Mouse (Mus musculus) hindbrain, embryonic 13.5 days (tissue): ENCODE data around the gene Tnf. TPM values are rescaled to one million over a fixed set of nuclear protein-coding genes. Genes with fewer than 3 reads are reported as not detected.

ENCODE experiments used
- ATAC-seq: fragments of 200-750 bp; cut with Nextera tagmentation; 2 replicates; pipeline ENCODE4 v1.8.0; 2017; ENCODE audit warnings: moderate TSS enrichment; ENCODE audit not compliant: low FRiP score
- H3K27ac ChIP-seq: fragments of 300-500 bp; sonication (generic); 2 replicates; pipeline ENCODE4 v1.5.1; 2015; ENCODE audit warnings: inconsistent platforms, mild to moderate bottlenecking, moderate library complexity
- H3K27me3 ChIP-seq: fragments of 300-500 bp; sonication (generic); 2 replicates; pipeline ENCODE4 v1.6.1; 2015; ENCODE audit warnings: mild to moderate bottlenecking, inconsistent platforms
- H3K36me3 ChIP-seq: fragments of 300-500 bp; sonication (generic); 2 replicates; pipeline ENCODE4 v1.6.1; 2015; ENCODE audit warnings: mild to moderate bottlenecking, inconsistent platforms
- H3K4me1 ChIP-seq: fragments of 300-500 bp; sonication (generic); replicated peaks from 2 replicates; pipeline ENCODE4 v1.6.1; 2015; ENCODE audit warnings: inconsistent platforms
- H3K4me2 ChIP-seq: fragments of 300-500 bp; sonication (generic); 2 replicates; pipeline ENCODE4 v1.6.1; 2015; ENCODE audit warnings: inconsistent platforms, mild to moderate bottlenecking, moderate library complexity
- H3K4me3 ChIP-seq: fragments of 300-500 bp; sonication (generic); 2 replicates; pipeline ENCODE4 v1.5.1; 2015; ENCODE audit warnings: mild to moderate bottlenecking, inconsistent platforms
- H3K9ac ChIP-seq: fragments of 300-500 bp; sonication (generic); 2 replicates; pipeline ENCODE4 v1.6.1; 2015; ENCODE audit warnings: mild to moderate bottlenecking, inconsistent platforms
- H3K9me3 ChIP-seq: fragments of 300-500 bp; sonication (generic); 2 replicates; pipeline ENCODE4 v1.6.1; 2016; ENCODE audit warnings: inconsistent platforms
- WGBS: fragments of 180-500 bp; shearing (Covaris S2); methylation state at CpG from one replicate; pipeline ENCODE4 v1.1.7; 2015; 5-methylcytosine and 5-hydroxymethylcytosine counted together
- polyA plus RNA-seq: library from polyadenylated mRNA; unstranded; fragments of >200 nt; fragmentation: Nextera tagmentation; extraction: Ambion mirVana; gene quantifications from 2 replicates; pipeline ENCODE4 v1.2.1, GENCODE M21; 2015

The Tnf gene
- polyA plus RNA-seq, result not detected in 2 replicates

- WGBS, result 52% methylated on average over 13 of the region's 13 CpGs
- no peak within 1 kb of the TSS for H3K4me3 ChIP-seq
- H3K27ac ChIP-seq, result no peak within 1 kb of the TSS
- no peak within 1 kb of the TSS for H3K4me2 ChIP-seq
- peaks cover 76% of the 10 kb centered on the region for H3K27me3 ChIP-seq
- H3K4me1 ChIP-seq, result 0 out of 2 replicates have a peak, but pooled peaks cover 4% of the 10 kb centered on the region
- no peak within 1 kb of the TSS for H3K9ac ChIP-seq
- H3K36me3 ChIP-seq, result no peaks in the 10 kb centered on the region
- no peaks in the 10 kb centered on the region for H3K9me3 ChIP-seq
- no peak for ATAC-seq
These were observed at the start of gene Tnf for GRCm38 (mm10) chr17:35201787-35202186. Tnf (minus strand) TSS chr17:35202007.

DNA sequence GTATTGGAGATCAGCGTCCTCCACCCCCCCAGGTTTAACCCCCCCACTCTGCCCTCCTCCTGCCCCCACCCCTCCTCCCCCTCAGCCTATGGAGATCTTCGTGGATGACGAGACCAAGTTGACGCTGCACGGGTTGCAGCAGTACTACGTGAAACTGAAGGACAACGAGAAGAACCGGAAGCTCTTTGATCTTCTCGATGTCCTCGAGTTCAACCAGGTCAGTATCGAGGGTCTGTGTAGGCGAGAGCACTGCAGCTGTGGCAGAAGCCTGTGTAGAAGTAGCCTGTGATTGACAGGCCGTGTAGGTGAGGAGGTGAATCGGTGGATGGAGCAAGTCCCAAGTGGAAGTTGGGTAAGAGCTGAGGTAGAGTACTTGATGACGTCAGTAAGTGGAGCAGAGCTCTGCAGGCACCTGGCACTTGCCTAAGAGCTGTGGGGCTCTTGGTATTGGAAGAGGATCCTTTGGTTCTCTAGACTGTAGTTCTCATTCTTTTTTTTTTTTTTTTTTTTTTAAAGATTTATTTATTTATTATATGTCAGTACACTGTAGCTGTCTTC is 49.4 kb upstream of the Tnf start:
- 87% methylated on average over 15 of the region's 15 CpGs for WGBS
- Histone ChIP-seq H3K4me2 (no peak overlapping the region), H3K4me3 (no peak overlapping the region), H3K27me3 (no peaks in the 10 kb centered on the region), H3K27ac (no peak overlapping the region), H3K36me3 (peaks cover 84% of the 10 kb centered on the region), H3K9ac (no peak overlapping the region), H3K4me1 (peaks cover 16% of the 10 kb centered on the region), H3K9me3 (no peaks in the 10 kb centered on the region)
- ATAC-seq, result no peak

- 91% methylated on average over 3 of the region's 3 CpGs for WGBS
- no peak overlapping the region for H3K9ac ChIP-seq
- H3K4me3 ChIP-seq, result no peak overlapping the region
- H3K4me1 ChIP-seq, result peaks cover 23% of the 10 kb centered on the region
- no peak overlapping the region for H3K4me2 ChIP-seq
- H3K36me3 ChIP-seq, result peaks cover 91% of the 10 kb centered on the region
- ATAC-seq, result no peak
- H3K27me3 ChIP-seq, result no peaks in the 10 kb centered on the region
- H3K27ac ChIP-seq, result no peak overlapping the region
- no peaks in the 10 kb centered on the region for H3K9me3 ChIP-seq
These were observed 48.7 kb upstream of the Tnf start for GRCm38 (mm10) chr17:35250348-35251120.

GRCm38 (mm10) chr17:35249451-35250197 is 47.8 kb upstream of the Tnf start:
- Histone ChIP-seq H3K36me3 (peaks cover 99% of the 10 kb centered on the region), H3K9ac (no peak overlapping the region), H3K27me3 (no peaks in the 10 kb centered on the region), H3K9me3 (no peaks in the 10 kb centered on the region), H3K4me1 (peaks cover 32% of the 10 kb centered on the region), H3K4me2 (no peak overlapping the region), H3K4me3 (no peak overlapping the region), H3K27ac (peak overlapping the region; percentile 20; the same call in 1 of the 2 replicates)
- 87% methylated on average over 19 of the region's 19 CpGs for WGBS
- no peak for ATAC-seq

- Histone ChIP-seq H3K4me3 (no peak overlapping the region), H3K36me3 (peaks cover 99% of the 10 kb centered on the region), H3K27ac (0 out of 2 replicates have a peak overlapping the region, but pooled peaks have one; percentile 20), H3K27me3 (no peaks in the 10 kb centered on the region), H3K4me2 (no peak overlapping the region), H3K9me3 (no peaks in the 10 kb centered on the region), H3K9ac (no peak overlapping the region), H3K4me1 (peaks cover 39% of the 10 kb centered on the region)
- no peak for ATAC-seq
- WGBS, result 89% methylated on average over 14 of the region's 14 CpGs
These were observed 47.2 kb upstream of the Tnf start for GRCm38 (mm10) chr17:35248986-35249385.

DNA sequence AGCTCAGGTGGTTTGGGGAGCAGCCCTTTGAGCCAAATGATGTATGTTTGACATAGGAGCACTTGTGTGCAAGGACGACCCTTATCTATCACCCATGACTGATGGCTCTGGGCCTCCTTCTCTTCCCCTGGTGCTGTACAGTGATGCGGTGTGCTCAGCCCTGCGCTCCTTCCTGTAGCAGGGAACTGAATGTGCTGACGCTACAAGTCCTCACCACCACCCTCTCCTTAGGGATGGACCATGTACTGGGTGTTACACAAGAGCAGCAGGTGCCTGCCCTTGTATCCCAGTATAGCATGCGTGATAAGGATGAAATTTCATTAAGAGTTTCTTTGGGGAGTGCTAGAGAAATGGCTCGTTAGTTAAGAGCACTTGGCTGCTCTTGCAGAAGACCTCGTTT is 45.3 kb upstream of the Tnf start:
- Histone ChIP-seq H3K27me3 (no peaks in the 10 kb centered on the region), H3K9ac (no peak overlapping the region), H3K9me3 (no peaks in the 10 kb centered on the region), H3K36me3 (peaks cover 89% of the 10 kb centered on the region), H3K27ac (no peak overlapping the region), H3K4me3 (no peak overlapping the region), H3K4me1 (peaks cover 49% of the 10 kb centered on the region), H3K4me2 (no peak overlapping the region)
- 81% methylated on average over 7 of the region's 7 CpGs for WGBS
- ATAC-seq, result no peak

- Histone ChIP-seq H3K36me3 (peaks cover 78% of the 10 kb centered on the region), H3K27me3 (no peaks in the 10 kb centered on the region), H3K9me3 (no peaks in the 10 kb centered on the region), H3K9ac (peak overlapping the region; percentile 99), H3K4me1 (peaks cover 49% of the 10 kb centered on the region), H3K4me2 (peak overlapping the region; percentile 92), H3K27ac (0 out of 2 replicates have a peak overlapping the region, but pooled peaks have one; percentile 19), H3K4me3 (peak overlapping the region; percentile 75)
- whole genome bisulfite sequencing, result 84% methylated on average over 15 of the region's 15 CpGs
- no peak for ATAC-seq
These were observed 44.2 kb upstream of the Tnf start for GRCm38 (mm10) chr17:35245731-35246623.

GRCm38 (mm10) chr17:35244999-35245398 is 43.2 kb upstream of the Tnf start:
- ATAC-seq, result no peak
- Histone ChIP-seq H3K4me1 (peaks cover 58% of the 10 kb centered on the region), H3K27ac (no peak overlapping the region), H3K36me3 (peaks cover 68% of the 10 kb centered on the region), H3K27me3 (no peaks in the 10 kb centered on the region), H3K4me3 (peak overlapping the region; percentile 75), H3K9ac (peak overlapping the region; percentile 99), H3K4me2 (peak overlapping the region; percentile 92), H3K9me3 (no peaks in the 10 kb centered on the region)
- WGBS, result 80% methylated on average over 2 of the region's 2 CpGs

DNA sequence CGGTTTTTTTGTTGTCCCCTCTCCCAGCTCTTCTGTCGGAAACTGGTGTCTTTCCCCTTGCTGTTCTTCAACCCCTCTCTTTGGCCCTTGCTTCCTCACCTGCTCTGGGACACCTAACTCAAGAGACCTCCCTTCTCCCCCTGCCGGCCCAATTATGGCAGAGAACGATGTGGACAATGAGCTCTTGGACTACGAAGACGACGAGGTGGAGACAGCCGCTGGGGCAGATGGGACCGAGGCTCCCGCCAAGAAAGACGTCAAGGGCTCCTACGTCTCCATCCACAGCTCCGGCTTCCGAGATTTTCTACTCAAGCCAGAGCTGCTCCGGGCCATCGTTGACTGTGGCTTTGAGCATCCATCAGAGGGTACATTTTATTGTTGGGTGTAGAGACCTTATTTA is 41.3 kb upstream of the Tnf start:
- Histone ChIP-seq H3K9me3 (no peaks in the 10 kb centered on the region), H3K36me3 (peaks cover 49% of the 10 kb centered on the region), H3K27ac (peak overlapping the region; percentile 97), H3K4me3 (peak overlapping the region; percentile 75), H3K4me1 (peaks cover 60% of the 10 kb centered on the region), H3K27me3 (no peaks in the 10 kb centered on the region), H3K9ac (peak overlapping the region; percentile 99), H3K4me2 (peak overlapping the region; percentile 92)
- no peak for ATAC-seq
- 5% methylated on average over 16 of the region's 16 CpGs for WGBS

DNA sequence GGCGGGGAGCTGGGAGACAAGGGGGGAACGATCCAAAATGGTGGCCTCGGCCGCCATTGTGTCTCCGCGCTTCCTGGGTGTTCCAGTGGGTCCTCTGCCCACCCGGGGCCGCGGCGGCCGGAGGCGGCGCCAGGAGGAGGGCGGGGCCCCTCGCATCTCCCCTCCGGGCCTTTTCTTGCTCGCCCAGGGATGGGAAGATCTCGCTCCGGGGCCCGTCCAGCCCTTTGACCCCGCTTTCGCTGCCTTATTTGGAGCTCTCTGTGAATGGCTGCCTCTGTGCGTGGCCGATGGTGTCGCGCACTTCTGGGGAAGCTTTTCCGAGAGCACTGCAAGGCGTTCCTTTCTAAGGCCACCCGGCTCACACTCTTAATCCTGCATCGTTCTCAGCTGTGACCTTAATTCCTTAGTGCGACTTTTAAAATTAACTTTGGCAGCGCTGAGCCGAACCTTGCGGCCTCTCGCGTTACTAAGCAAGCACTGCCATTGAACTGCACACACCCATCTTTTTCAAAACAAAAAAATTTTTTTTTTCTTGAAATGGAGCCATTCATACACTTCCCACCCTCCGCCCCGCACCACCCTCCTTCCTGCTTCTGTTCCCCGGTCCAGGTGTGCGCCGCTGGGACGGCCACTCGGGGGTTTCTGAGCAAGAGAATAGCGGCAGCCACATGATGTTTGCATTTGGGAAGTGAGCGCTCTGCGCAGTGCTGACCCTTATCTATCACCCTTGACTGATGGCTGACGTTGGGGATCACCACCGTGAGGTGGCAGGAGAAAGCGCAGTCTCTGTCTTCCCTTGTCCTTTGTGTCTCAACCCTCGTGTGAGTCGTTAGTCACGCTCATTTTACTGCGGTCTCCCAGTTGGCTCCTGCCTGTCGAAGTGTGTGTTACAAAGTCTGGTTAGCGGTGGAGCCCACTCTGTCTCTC is 40.5 kb upstream of the Tnf start:
- under 1% methylated on average over 55 of the region's 55 CpGs for WGBS
- peak overlapping the region; percentile 75 for H3K4me3 ChIP-seq
- peak overlapping the region; percentile 92 for H3K4me2 ChIP-seq
- ATAC-seq, result peak; percentile 38
- peaks cover 57% of the 10 kb centered on the region for H3K4me1 ChIP-seq
- H3K27ac ChIP-seq, result peak overlapping the region; percentile 97
- H3K36me3 ChIP-seq, result peaks cover 41% of the 10 kb centered on the region
- no peaks in the 10 kb centered on the region for H3K27me3 ChIP-seq
- peak overlapping the region; percentile 99 for H3K9ac ChIP-seq
- no peaks in the 10 kb centered on the region for H3K9me3 ChIP-seq
